Mouse (Mus musculus) hindbrain, embryonic 14.5 days (tissue): Measurements from ENCODE around the gene Lypd4. TPM values are rescaled to one million over a fixed set of nuclear protein-coding genes. Genes with fewer than 3 reads are reported as not detected.
"Not testable (repeated sequence)": the region's sequence is repeated elsewhere in the genome, so short reads cannot be mapped to it uniquely, and the experiment has no call there.

Experiments used
- ATAC-seq: fragments of 200-750 bp; cut with Nextera tagmentation; 2 replicates; pipeline ENCODE4 v1.8.0; 2017; ENCODE audit warnings: moderate number of reproducible peaks, mild to moderate bottlenecking, moderate TSS enrichment, moderate library complexity; ENCODE audit not compliant: low FRiP score
- DNase-seq: peaks from one replicate; pipeline ENCODE4 v3.0.0-alpha.2; 2015; ENCODE audit warnings: low spot score
- H3K27ac ChIP-seq: fragments of 300-500 bp; sonication (generic); 2 replicates; pipeline ENCODE4 v1.5.1; 2014; ENCODE audit warnings: mild to moderate bottlenecking, moderate library complexity
- H3K27me3 ChIP-seq: fragments of 300-500 bp; sonication (generic); 2 replicates; pipeline ENCODE4 v1.6.1; 2014; ENCODE audit warnings: mild to moderate bottlenecking, low read length, mixed read lengths; ENCODE audit not compliant: control insufficient read depth, insufficient read depth
- H3K36me3 ChIP-seq: fragments of 300-500 bp; sonication (generic); replicated peaks from 2 replicates; pipeline ENCODE4 v1.6.1; 2014; ENCODE audit not compliant: control insufficient read depth, insufficient read depth
- H3K4me1 ChIP-seq: fragments of 300-500 bp; sonication (generic); replicated peaks from 2 replicates; pipeline ENCODE4 v1.6.1; 2014; ENCODE audit warnings: antibody characterized with exemption, low read length, mixed read lengths; ENCODE audit not compliant: control insufficient read depth, insufficient read depth
- H3K4me2 ChIP-seq: fragments of 300-500 bp; sonication (generic); replicated peaks from 2 replicates; pipeline ENCODE4 v1.6.1; 2014; ENCODE audit warnings: mild to moderate bottlenecking, moderate library complexity
- H3K4me3 ChIP-seq: fragments of 300-500 bp; sonication (generic); replicated peaks from 2 replicates; pipeline ENCODE4 v1.5.1; 2014; ENCODE audit warnings: mild to moderate bottlenecking, low read length
- H3K9ac ChIP-seq: fragments of 300-500 bp; sonication (generic); 2 replicates; pipeline ENCODE4 v1.6.1; 2014
- H3K9me3 ChIP-seq: fragments of 300-500 bp; sonication (generic); 2 replicates; pipeline ENCODE4 v1.6.1; 2016; ENCODE audit warnings: low read length; ENCODE audit not compliant: control insufficient read depth
- WGBS: fragments of 180-500 bp; shearing (Covaris S2); extraction: QIAGEN DNeasy Blood & Tissue Kit; methylation state at CpG from one replicate; pipeline ENCODE4 v1.1.7; 2014; 5-methylcytosine and 5-hydroxymethylcytosine counted together
- polyA plus RNA-seq: library from polyadenylated mRNA; unstranded; fragments of >200 nt; fragmentation: Nextera tagmentation; extraction: Ambion mirVana; gene quantifications from 2 replicates; pipeline ENCODE4 v1.2.1, GENCODE M21; 2014

Gene Lypd4
- polyA plus RNA-seq, 1 experiment from 2014 or later: not detected

DNA sequence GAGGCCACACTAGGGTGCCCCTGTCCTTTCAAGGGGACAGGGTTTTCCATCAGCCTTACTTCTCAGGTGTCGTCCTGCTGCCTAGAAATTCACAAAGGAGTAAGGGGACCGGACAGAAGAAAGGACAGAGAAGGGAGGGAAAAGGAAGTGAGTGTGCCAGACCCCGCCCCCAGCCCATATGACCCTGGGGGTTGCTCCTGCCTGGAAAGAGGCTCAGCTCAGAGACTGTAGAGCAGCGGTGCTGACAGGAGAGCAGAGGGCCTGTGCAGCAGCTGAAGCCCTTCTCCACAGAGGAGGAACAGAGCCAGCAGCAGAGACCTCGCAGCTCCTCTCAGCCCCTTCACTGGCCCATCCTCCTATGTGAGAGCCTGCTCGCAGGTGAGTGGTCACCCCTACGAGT is 16.0 kb downstream of the Lypd4 start:
- H3K27me3 ChIP-seq: no peaks in the 10 kb centered on the region
- H3K4me2 ChIP-seq: no peak overlapping the region
- H3K9me3 ChIP-seq: no peaks in the 10 kb centered on the region
- no peaks in the 10 kb centered on the region for H3K4me1 ChIP-seq
- 45% methylated on average over 7 of the region's 7 CpGs for WGBS
- H3K27ac ChIP-seq: no peak overlapping the region
- no peak overlapping the region for H3K4me3 ChIP-seq
- no peak for ATAC-seq
- H3K36me3 ChIP-seq: no peaks in the 10 kb centered on the region
- DNase-seq: no peak
- H3K9ac ChIP-seq: no peak overlapping the region

DNA sequence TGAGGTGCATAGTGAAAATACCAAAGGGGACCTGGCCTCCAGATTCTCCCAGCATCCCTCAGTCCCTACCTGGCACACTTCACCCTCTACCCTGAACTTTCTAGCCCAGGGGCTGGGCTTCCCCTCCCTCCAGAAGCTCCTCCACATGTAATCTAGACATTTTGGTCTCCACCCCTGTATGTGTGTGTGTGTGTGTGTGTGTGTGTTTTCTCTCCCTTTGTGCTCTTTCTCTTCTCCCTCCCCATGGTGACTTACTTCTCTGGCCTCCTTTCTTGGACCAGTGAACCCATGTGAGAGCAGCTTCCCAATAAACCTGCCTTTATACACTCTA is 16.5 kb downstream of the Lypd4 start:
- no peak for ATAC-seq
- no peaks in the 10 kb centered on the region for H3K4me1 ChIP-seq
- H3K4me2 ChIP-seq: no peak overlapping the region
- no peaks in the 10 kb centered on the region for H3K36me3 ChIP-seq
- no peaks in the 10 kb centered on the region for H3K9me3 ChIP-seq
- DNase-seq: no peak
- no peak overlapping the region for H3K9ac ChIP-seq
- no peak overlapping the region for H3K27ac ChIP-seq
- H3K4me3 ChIP-seq: no peak overlapping the region
- H3K27me3 ChIP-seq: no peaks in the 10 kb centered on the region

DNA sequence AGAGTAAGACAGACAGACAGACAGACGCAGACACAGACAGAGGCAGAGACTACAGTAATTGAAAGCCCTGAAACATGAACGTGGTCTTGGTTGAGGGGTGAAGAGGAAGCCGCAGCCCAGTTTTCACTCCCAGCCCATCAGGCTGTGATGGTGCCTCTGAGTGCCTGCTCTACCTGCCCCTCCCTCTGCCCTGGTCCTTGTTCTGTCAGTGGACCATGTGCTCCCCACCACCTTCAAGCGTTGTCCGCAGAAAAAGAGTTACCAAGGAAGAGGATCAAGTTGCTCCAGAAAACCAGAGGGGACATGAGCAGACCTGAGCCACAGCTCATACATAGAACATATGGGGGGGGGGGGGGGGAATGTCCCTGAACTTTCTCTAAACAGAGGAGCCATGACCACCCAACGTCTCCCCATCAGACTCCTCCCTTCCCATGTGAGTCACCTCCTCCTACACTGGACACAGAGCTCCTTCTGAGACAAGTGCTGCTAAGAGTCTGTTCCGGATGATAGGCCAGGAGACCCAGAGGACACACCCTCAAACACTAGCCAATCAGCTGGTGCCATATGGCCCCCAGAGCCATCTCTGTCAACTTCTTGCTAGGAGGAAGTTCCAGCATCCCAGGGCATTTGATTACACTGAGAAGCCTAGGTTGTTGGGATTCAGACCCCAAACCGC is 17.0 kb downstream of the Lypd4 start:
- Histone ChIP-seq H3K4me3 (no peak overlapping the region), H3K9ac (no peak overlapping the region), H3K27ac (no peak overlapping the region), H3K9me3 (no peaks in the 10 kb centered on the region), H3K27me3 (no peaks in the 10 kb centered on the region), H3K4me2 (no peak overlapping the region), H3K36me3 (no peaks in the 10 kb centered on the region), H3K4me1 (no peaks in the 10 kb centered on the region)
- WGBS: 77% methylated on average over 8 of the region's 8 CpGs
- DNase-seq: no peak
- ATAC-seq: no peak

DNA sequence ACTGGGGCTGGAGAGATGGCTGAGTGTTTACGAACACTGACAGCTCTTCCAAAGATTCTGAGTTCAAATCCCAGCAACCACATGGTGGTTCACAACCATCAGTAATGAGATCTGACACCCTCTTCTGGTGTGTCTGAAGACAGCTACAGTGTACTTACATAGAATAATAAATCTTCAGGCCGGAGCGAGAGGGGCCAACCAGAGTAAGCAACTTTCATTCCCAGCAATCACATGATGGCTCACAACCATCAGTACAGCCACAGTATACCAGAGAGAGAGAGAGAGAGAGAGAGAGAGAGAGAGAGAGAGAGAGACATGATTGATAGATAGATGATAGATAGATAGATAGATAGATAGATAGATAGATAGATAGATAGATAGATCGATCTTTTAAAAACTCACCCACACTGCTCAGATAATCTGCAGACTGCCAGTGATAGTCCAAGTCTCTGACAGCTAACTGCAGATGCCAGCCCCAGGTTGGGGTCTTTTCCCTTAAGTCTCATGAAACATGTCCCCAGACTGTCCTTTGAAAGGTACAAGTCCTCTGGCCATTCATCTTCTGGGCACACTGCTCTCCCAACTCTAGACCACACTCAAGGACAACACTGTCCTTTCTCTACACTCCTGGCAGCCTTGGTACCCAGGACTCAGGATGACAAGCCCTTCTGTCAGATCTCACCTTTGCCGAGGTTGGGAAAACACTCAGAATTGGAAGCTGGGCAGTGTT is 18.0 kb downstream of the Lypd4 start:
- 86% methylated on average over 5 of the region's 5 CpGs for WGBS
- DNase-seq (no peak), ATAC-seq (no peak)
- H3K27me3 ChIP-seq: no peaks in the 10 kb centered on the region
- H3K4me1 ChIP-seq: no peaks in the 10 kb centered on the region
- H3K4me3 ChIP-seq: no peak overlapping the region
- no peaks in the 10 kb centered on the region for H3K36me3 ChIP-seq
- H3K4me2 ChIP-seq: no peak overlapping the region
- H3K9me3 ChIP-seq: no peaks in the 10 kb centered on the region
- H3K9ac ChIP-seq: no peak overlapping the region
- H3K27ac ChIP-seq: no peak overlapping the region

DNA sequence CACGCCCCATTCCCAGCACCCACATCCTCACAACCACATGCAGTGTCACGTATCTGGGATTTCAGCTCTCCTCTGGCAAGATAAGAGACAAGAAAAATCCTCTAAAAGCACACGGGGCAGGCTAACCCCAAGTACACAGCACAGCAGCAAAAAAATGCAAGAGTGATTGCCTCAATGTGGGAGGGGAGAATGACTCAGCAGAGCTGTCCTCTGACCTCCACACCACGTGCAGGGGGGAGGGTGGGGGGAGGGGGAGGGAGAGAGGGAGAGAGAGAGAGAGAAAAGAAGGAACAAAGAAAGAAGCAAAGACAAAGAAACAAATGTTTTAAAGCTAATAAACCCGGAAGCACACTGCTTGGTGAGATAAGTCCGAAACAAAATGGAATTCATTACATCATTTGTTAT is 18.8 kb downstream of the Lypd4 start:
- WGBS: 35% methylated on average over 6 of the region's 6 CpGs
- no peak for ATAC-seq
- no peaks in the 10 kb centered on the region for H3K27me3 ChIP-seq
- no peak overlapping the region for H3K4me2 ChIP-seq
- no peaks in the 10 kb centered on the region for H3K9me3 ChIP-seq
- H3K9ac ChIP-seq: no peak overlapping the region
- H3K4me1 ChIP-seq: no peaks in the 10 kb centered on the region; the same call in 1 of the 2 replicates
- no peak overlapping the region for H3K27ac ChIP-seq
- DNase-seq: no peak
- H3K4me3 ChIP-seq: no peak overlapping the region
- H3K36me3 ChIP-seq: no peaks in the 10 kb centered on the region

DNA sequence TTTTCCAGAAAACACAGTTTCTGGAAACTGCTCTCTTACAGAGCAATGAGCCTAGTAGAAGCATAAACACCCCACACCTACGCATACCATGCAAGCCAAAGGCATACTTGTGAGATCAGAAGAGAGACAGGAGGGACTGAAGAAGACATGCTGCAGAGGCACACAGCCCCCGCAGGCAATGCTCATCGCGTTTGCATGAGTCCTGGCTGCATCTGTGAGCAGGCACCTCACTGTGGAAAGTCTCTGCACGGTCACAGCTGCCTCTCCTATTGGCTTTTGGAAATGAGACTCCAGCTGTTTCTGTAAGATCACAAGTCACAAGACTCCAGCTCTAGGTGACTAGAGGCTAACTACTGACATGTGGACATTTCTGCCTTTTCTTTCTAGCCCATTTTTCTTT is 19.6 kb downstream of the Lypd4 start:
- Histone ChIP-seq H3K4me1 (no peaks in the 10 kb centered on the region; the same call in 1 of the 2 replicates), H3K27me3 (no peaks in the 10 kb centered on the region), H3K9me3 (no peaks in the 10 kb centered on the region), H3K4me2 (no peak overlapping the region), H3K4me3 (no peak overlapping the region), H3K9ac (no peak overlapping the region), H3K36me3 (no peaks in the 10 kb centered on the region), H3K27ac (no peak overlapping the region)
- DNase-seq (no peak), ATAC-seq (no peak)
- WGBS: 23% methylated on average over 5 of the region's 5 CpGs

DNA sequence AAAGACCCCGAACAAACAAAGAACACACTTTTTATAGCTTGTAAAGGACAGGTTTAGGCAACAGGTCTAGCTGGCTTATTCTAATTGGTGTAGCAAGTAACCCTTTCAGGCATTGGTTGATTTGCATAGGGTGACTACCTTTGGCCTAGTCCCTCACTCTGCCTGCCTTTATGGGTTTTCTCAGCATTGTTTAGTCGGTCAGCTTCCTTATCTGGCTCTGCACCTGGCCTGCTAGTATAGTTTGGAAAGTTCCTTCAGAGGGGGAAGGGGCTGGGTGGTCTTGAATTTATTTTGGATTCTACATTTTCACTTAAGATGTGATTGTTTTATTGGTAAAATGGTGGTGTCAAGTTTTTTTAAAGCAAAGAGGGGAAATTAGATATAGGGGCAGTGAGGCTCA is 23.2 kb downstream of the Lypd4 start:
- H3K9ac ChIP-seq, H3K36me3 ChIP-seq, H3K4me2 ChIP-seq, DNase-seq, H3K27me3 ChIP-seq, H3K9me3 ChIP-seq, H3K4me3 ChIP-seq, H3K4me1 ChIP-seq, ATAC-seq, H3K27ac ChIP-seq: not testable (repeated sequence)
- 51% methylated on average over 2 of the region's 2 CpGs for WGBS

DNA sequence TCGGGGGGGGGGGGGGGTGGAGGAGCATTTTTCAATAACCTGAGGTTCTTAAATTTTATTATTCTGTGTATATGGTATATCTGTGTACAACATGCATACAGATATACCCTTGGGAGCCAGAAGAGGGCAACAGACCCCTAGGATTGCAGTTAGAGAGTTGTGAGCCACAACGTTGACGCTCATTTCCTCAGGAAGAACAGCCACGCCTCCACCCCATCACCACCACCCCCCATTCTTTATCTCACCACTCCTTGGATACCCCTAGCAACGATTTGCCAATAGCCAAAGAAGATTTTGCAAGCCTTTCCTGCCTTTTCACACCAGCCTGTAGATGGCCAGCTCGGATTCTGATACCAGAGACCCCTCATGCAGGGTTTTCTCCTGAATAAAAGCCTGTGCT is 24.0 kb downstream of the Lypd4 start:
- DNase-seq (no peak), ATAC-seq (no peak)
- H3K36me3 ChIP-seq: no peaks in the 10 kb centered on the region
- WGBS: under 1% methylated on average over 6 of the region's 6 CpGs
- H3K4me2 ChIP-seq: no peak overlapping the region
- no peaks in the 10 kb centered on the region; the same call in 1 of the 2 replicates for H3K4me1 ChIP-seq
- H3K27me3 ChIP-seq: no peaks in the 10 kb centered on the region
- no peak overlapping the region for H3K4me3 ChIP-seq
- no peaks in the 10 kb centered on the region for H3K9me3 ChIP-seq
- no peak overlapping the region for H3K27ac ChIP-seq
- no peak overlapping the region for H3K9ac ChIP-seq

DNA sequence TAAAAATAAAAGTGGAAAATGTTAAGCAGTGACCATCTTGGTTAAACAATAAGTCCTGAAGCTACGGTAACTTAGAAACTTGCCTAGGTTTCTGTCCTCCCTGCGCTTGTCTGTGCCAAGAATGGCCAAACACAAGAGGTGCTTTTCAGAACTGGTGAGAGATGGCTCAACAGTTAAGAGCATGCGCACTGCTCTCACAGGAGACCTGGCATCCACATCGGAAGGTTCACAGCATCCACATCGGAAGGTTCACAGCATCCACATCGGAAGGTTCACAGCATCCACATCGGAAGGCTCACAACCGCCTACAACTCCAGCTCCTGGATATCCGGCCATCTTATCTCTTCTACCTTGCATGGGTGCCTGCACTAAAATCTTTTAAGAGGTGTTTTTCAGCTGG is 24.6 kb downstream of the Lypd4 start:
- Histone ChIP-seq H3K27me3 (no peaks in the 10 kb centered on the region), H3K9ac (no peak overlapping the region), H3K9me3 (no peaks in the 10 kb centered on the region), H3K4me2 (no peak overlapping the region), H3K27ac (no peak overlapping the region), H3K4me3 (no peak overlapping the region), H3K36me3 (no peaks in the 10 kb centered on the region), H3K4me1 (no peaks in the 10 kb centered on the region; the same call in 1 of the 2 replicates)
- 83% methylated on average over 9 of the region's 9 CpGs for WGBS
- no peak for DNase-seq
- no peak for ATAC-seq
